Mouse (Mus musculus): ENCODE measurements at regions not wholly inside any gene's neighbourhood (a gene's known extent, or its start where the extent isn't known, plus 50 kb on each side); places are given as distances from the start of the nearest gene placed in this dataset.

GRCm38 (mm10) chr12:54334491-54335132, 131.0 kb upstream of the Egln3 start:
- no peak for TF ChIP-seq CTCF (IDR thresholded peaks at IDR 0.05; ENCODE audit: low read depth)
- no peak for TF ChIP-seq EP300 (IDR thresholded peaks at IDR 0.05; ENCODE audit: low read depth)
